Mouse (Mus musculus) heart, postnatal 25 days (tissue): ENCODE results near the gene Gimap1. TPM values are rescaled to one million over a fixed set of nuclear protein-coding genes. Genes with fewer than 3 reads are reported as not detected.

Experiments used
- DNase-seq: peaks from one replicate; pipeline ENCODE4 v3.0.0; 2022; ENCODE audit warnings: low spot score
- intact Hi-C: fragments of 180-260 bp; cut with DNase I; formaldehyde crosslinking; loops from one replicate; pipeline ENCODE4 v1.15.1; 2025
- total RNA-seq, 2 experiments: library from RNA; stranded (reverse); gene quantifications; 2 replicates each; pipeline ENCODE4 v1.2.3; 2021

The Gimap1 gene
- total RNA-seq, 2 experiments from 2014 or later, result 8.5 to 9.8 TPM

- DNase-seq, result no peak
- intact Hi-C loops, result no loop called here
Measured at GRCm38 (mm10) chr6:48785189-48785588, 46.3 kb downstream of the Gimap1 start.

GRCm38 (mm10) chr6:48785601-48786000, 46.7 kb downstream of the Gimap1 start:
- intact Hi-C loops, result no loop called here
- no peak for DNase-seq

GRCm38 (mm10) chr6:48787867-48788266, 49.0 kb downstream of the Gimap1 start:
- intact Hi-C loops, result no loop called here

More at GRCm38 (mm10) chr6:48787867-48788266, 49.0 kb downstream of the Gimap1 start:
- no peak for DNase-seq

Other genes with a start within 250 kb of the Gimap1 start
- gene Atp6v0e2, start 201.4 kb upstream of the Gimap1 start, total RNA-seq, result 10 to 100 TPM; 19.3 to 22.2 TPM
- gene Lrrc61, start 184.3 kb upstream of the Gimap1 start, total RNA-seq, result 10 to 100 TPM; 15.5 to 16.5 TPM
- 10 to 100 TPM; 73.6 to 91.2 TPM for gene Rarres2, start 166.3 kb upstream of the Gimap1 start, total RNA-seq
- gene Gm45021, start 149.4 kb upstream of the Gimap1 start, total RNA-seq, result not detected
- 10 to 100 TPM; 31.0 to 31.8 TPM for gene Repin1, start 145.2 kb upstream of the Gimap1 start, total RNA-seq
- 1 to 10 TPM; 1.0 to 2.2 TPM for gene Gm44965, start 145.1 kb upstream of the Gimap1 start, total RNA-seq
- gene Zfp775, start 137.0 kb upstream of the Gimap1 start, total RNA-seq, result 10 to 100 TPM; 10.9 to 11.2 TPM
- gene AI854703, start 112.3 kb upstream of the Gimap1 start, total RNA-seq, result under 1 TPM; 0.14 to 0.23 TPM
- 1 to 10 TPM; 7.8 to 8.0 TPM for gene Gimap8, start 91.8 kb upstream of the Gimap1 start, total RNA-seq
- 1 to 10 TPM; 3.1 to 4.9 TPM for gene Gimap9, start 62.9 kb upstream of the Gimap1 start, total RNA-seq
- gene Gimap4, start 54.5 kb upstream of the Gimap1 start, total RNA-seq, result 10 to 100 TPM; 29.0 to 30.8 TPM
- gene Gimap6, start 30.8 kb upstream of the Gimap1 start, total RNA-seq, result 10 to 100 TPM; 38.5 to 41.6 TPM
- 1 to 10 TPM; 1.8 to 5.3 TPM for gene Gm28053, start 20.4 kb upstream of the Gimap1 start, total RNA-seq
- under 1 TPM in 1 of 2 experiments, not detected in 1; 0.39 TPM for gene Gimap7, start 20.4 kb upstream of the Gimap1 start, total RNA-seq
- gene Gimap5, start 7.1 kb downstream of the Gimap1 start, total RNA-seq, result 1 to 10 TPM; 6.1 to 6.8 TPM
- under 1 TPM; 0.50 to 0.88 TPM for gene Gimap3, start 31.8 kb downstream of the Gimap1 start, total RNA-seq
- 10 to 100 TPM; 16.6 to 20.0 TPM for gene Tmem176a, start 101.9 kb downstream of the Gimap1 start, total RNA-seq
- gene Tmem176b, start 102.4 kb downstream of the Gimap1 start, total RNA-seq, result 10 to 100 TPM; 52.5 to 54.8 TPM
- not detected for gene Aoc1, start 133.8 kb downstream of the Gimap1 start, total RNA-seq
- not detected for gene 1600015I10Rik, start 190.8 kb downstream of the Gimap1 start, total RNA-seq
- gene Doxl2, start 235.9 kb downstream of the Gimap1 start, total RNA-seq, result not detected
- gene Svs1, start 247.8 kb downstream of the Gimap1 start, total RNA-seq, result not detected